Mouse (Mus musculus) lung, embryonic 16.5 days (tissue): ENCODE measurements at regions not wholly inside any gene's neighbourhood (a gene's known extent, or its start where the extent isn't known, plus 50 kb on each side); places are given as distances from the start of the nearest gene placed in this dataset.

ENCODE experiments used
- ATAC-seq: fragments of 200-750 bp; cut with Nextera tagmentation; 2 replicates; pipeline ENCODE4 v1.8.0; 2017; ENCODE audit warnings: low read depth, mild to moderate bottlenecking, moderate library complexity
- H3K27ac ChIP-seq: fragments of 300-500 bp; sonication (generic); 2 replicates; pipeline ENCODE4 v1.5.1; 2014; ENCODE audit warnings: mild to moderate bottlenecking, control low read depth, low read length
- H3K27me3 ChIP-seq: fragments of 300-500 bp; sonication (generic); 2 replicates; pipeline ENCODE4 v1.6.1; 2014; ENCODE audit warnings: low read depth, low read length, mixed read lengths; ENCODE audit not compliant: control insufficient read depth, insufficient read depth
- H3K36me3 ChIP-seq: fragments of 300-500 bp; sonication (generic); 2 replicates; pipeline ENCODE4 v1.6.1; 2014; ENCODE audit warnings: low read length; ENCODE audit not compliant: control insufficient read depth, insufficient read depth
- H3K4me1 ChIP-seq: fragments of 300-500 bp; sonication (generic); replicated peaks from 2 replicates; pipeline ENCODE4 v1.6.1; 2014; ENCODE audit warnings: low read length, mixed read lengths; ENCODE audit not compliant: control insufficient read depth, insufficient read depth
- H3K4me2 ChIP-seq: fragments of 300-500 bp; sonication (generic); 2 replicates; pipeline ENCODE4 v1.6.1; 2014; ENCODE audit warnings: low read depth, low read length, control low read depth
- H3K4me3 ChIP-seq: fragments of 300-500 bp; sonication (generic); 2 replicates; pipeline ENCODE4 v1.5.1; 2014; ENCODE audit warnings: mild to moderate bottlenecking, low read length, control low read depth
- H3K9ac ChIP-seq: fragments of 300-500 bp; sonication (generic); 2 replicates; pipeline ENCODE4 v1.6.1; 2014; ENCODE audit warnings: low read length, control low read depth
- H3K9me3 ChIP-seq: fragments of 300-500 bp; sonication (generic); 2 replicates; pipeline ENCODE4 v1.6.1; 2016; ENCODE audit warnings: low read length; ENCODE audit not compliant: control insufficient read depth
- WGBS: fragments of 180-500 bp; shearing (Covaris S2); extraction: QIAGEN DNeasy Blood & Tissue Kit; methylation state at CpG from one replicate; pipeline ENCODE4 v1.1.7; 2014; 5-methylcytosine and 5-hydroxymethylcytosine counted together

GRCm38 (mm10) chr6:148588971-148589370, 144.8 kb upstream of the Tmtc1 start:
- Histone ChIP-seq H3K9ac (no peak overlapping the region), H3K4me3 (no peak overlapping the region), H3K4me2 (no peak overlapping the region), H3K27me3 (no peaks in the 10 kb centered on the region), H3K36me3 (no peaks in the 10 kb centered on the region), H3K9me3 (no peaks in the 10 kb centered on the region), H3K4me1 (no peaks in the 10 kb centered on the region), H3K27ac (no peak overlapping the region)
- ATAC-seq: no peak
- WGBS: 74% methylated on average over 4 of the region's 4 CpGs

- no peaks in the 10 kb centered on the region for H3K36me3 ChIP-seq
- H3K4me2 ChIP-seq: no peak overlapping the region
- H3K27me3 ChIP-seq: no peaks in the 10 kb centered on the region
- H3K4me3 ChIP-seq: no peak overlapping the region
- no peaks in the 10 kb centered on the region for H3K9me3 ChIP-seq
- no peak overlapping the region for H3K9ac ChIP-seq
- no peaks in the 10 kb centered on the region for H3K4me1 ChIP-seq
- H3K27ac ChIP-seq: no peak overlapping the region
- 64% methylated on average over 10 of the region's 10 CpGs for WGBS
- no peak for ATAC-seq
Measured at GRCm38 (mm10) chr6:148586439-148587321, 142.5 kb upstream of the Tmtc1 start.

GRCm38 (mm10) chr6:148584126-148584525, 139.9 kb upstream of the Tmtc1 start:
- Histone ChIP-seq H3K9me3 (no peaks in the 10 kb centered on the region), H3K4me2 (no peak overlapping the region), H3K4me1 (no peaks in the 10 kb centered on the region), H3K27ac (no peak overlapping the region), H3K9ac (no peak overlapping the region), H3K36me3 (no peaks in the 10 kb centered on the region), H3K4me3 (no peak overlapping the region), H3K27me3 (no peaks in the 10 kb centered on the region)
- 74% methylated on average over 2 of the region's 2 CpGs for WGBS
- no peak for ATAC-seq

GRCm38 (mm10) chr6:148578281-148578680, 134.1 kb upstream of the Tmtc1 start:
- WGBS: 34% methylated on average over 3 of the region's 3 CpGs
- no peaks in the 10 kb centered on the region for H3K27me3 ChIP-seq
- H3K4me2 ChIP-seq: no peak overlapping the region
- 0 out of 2 replicates have a peak, but pooled peaks cover 4% of the 10 kb centered on the region for H3K9me3 ChIP-seq
- ATAC-seq: peak; percentile 61
- H3K36me3 ChIP-seq: no peaks in the 10 kb centered on the region
- H3K9ac ChIP-seq: no peak overlapping the region
- no peak overlapping the region for H3K4me3 ChIP-seq
- peak overlapping the region; percentile 12; the same call in 1 of the 2 replicates for H3K27ac ChIP-seq
- H3K4me1 ChIP-seq: 0 out of 2 replicates have a peak, but pooled peaks cover 3% of the 10 kb centered on the region

- H3K27ac ChIP-seq: peak overlapping the region; percentile 12; the same call in 1 of the 2 replicates
- no peaks in the 10 kb centered on the region for H3K27me3 ChIP-seq
- WGBS: 70% methylated on average over 3 of the region's 3 CpGs
- H3K36me3 ChIP-seq: no peaks in the 10 kb centered on the region
- H3K4me1 ChIP-seq: 0 out of 2 replicates have a peak, but pooled peaks cover 3% of the 10 kb centered on the region
- no peak for ATAC-seq
- H3K9me3 ChIP-seq: 0 out of 2 replicates have a peak, but pooled peaks cover 4% of the 10 kb centered on the region
- no peak overlapping the region for H3K4me3 ChIP-seq
- no peak overlapping the region for H3K4me2 ChIP-seq
- H3K9ac ChIP-seq: no peak overlapping the region
Measured at GRCm38 (mm10) chr6:148577663-148578062, 133.5 kb upstream of the Tmtc1 start.

GRCm38 (mm10) chr6:148574742-148575453, 130.7 kb upstream of the Tmtc1 start:
- H3K9me3 ChIP-seq: 0 out of 2 replicates have a peak, but pooled peaks cover 4% of the 10 kb centered on the region
- H3K4me2 ChIP-seq: no peak overlapping the region
- no peaks in the 10 kb centered on the region for H3K36me3 ChIP-seq
- 0 out of 2 replicates have a peak, but pooled peaks cover 3% of the 10 kb centered on the region for H3K4me1 ChIP-seq
- ATAC-seq: no peak
- WGBS: 74% methylated on average over 7 of the region's 7 CpGs
- no peak overlapping the region for H3K27ac ChIP-seq
- H3K4me3 ChIP-seq: no peak overlapping the region
- no peak overlapping the region for H3K9ac ChIP-seq
- H3K27me3 ChIP-seq: no peaks in the 10 kb centered on the region

GRCm38 (mm10) chr6:148572201-148572600, 128.0 kb upstream of the Tmtc1 start:
- H3K4me3 ChIP-seq: no peak overlapping the region
- H3K4me2 ChIP-seq: no peak overlapping the region
- H3K4me1 ChIP-seq: no peaks in the 10 kb centered on the region
- no peaks in the 10 kb centered on the region for H3K27me3 ChIP-seq
- no peak for ATAC-seq
- H3K9ac ChIP-seq: no peak overlapping the region
- 43% methylated on average over 5 of the region's 5 CpGs for WGBS
- H3K27ac ChIP-seq: no peak overlapping the region
- 0 out of 2 replicates have a peak, but pooled peaks cover 1% of the 10 kb centered on the region for H3K9me3 ChIP-seq
- no peaks in the 10 kb centered on the region for H3K36me3 ChIP-seq

GRCm38 (mm10) chr6:148571651-148572050, 127.5 kb upstream of the Tmtc1 start:
- no peak for ATAC-seq
- H3K36me3 ChIP-seq: no peaks in the 10 kb centered on the region
- H3K4me1 ChIP-seq: no peaks in the 10 kb centered on the region
- no peak overlapping the region for H3K4me2 ChIP-seq
- WGBS: 43% methylated on average over 3 of the region's 3 CpGs
- H3K27ac ChIP-seq: no peak overlapping the region
- H3K9ac ChIP-seq: no peak overlapping the region
- H3K9me3 ChIP-seq: no peaks in the 10 kb centered on the region
- no peaks in the 10 kb centered on the region for H3K27me3 ChIP-seq
- H3K4me3 ChIP-seq: no peak overlapping the region

GRCm38 (mm10) chr6:148564146-148564545, 120.0 kb upstream of the Tmtc1 start:
- no peak overlapping the region for H3K9ac ChIP-seq
- no peak for ATAC-seq
- H3K27me3 ChIP-seq: no peaks in the 10 kb centered on the region
- H3K4me1 ChIP-seq: no peaks in the 10 kb centered on the region
- no peak overlapping the region for H3K27ac ChIP-seq
- no peak overlapping the region for H3K4me3 ChIP-seq
- WGBS: 83% methylated on average over 2 of the region's 2 CpGs
- no peak overlapping the region for H3K4me2 ChIP-seq
- no peaks in the 10 kb centered on the region for H3K36me3 ChIP-seq
- H3K9me3 ChIP-seq: no peaks in the 10 kb centered on the region
